1 mouse cellular context compared by ENCODE assay signal in the genomic region with DNA sequence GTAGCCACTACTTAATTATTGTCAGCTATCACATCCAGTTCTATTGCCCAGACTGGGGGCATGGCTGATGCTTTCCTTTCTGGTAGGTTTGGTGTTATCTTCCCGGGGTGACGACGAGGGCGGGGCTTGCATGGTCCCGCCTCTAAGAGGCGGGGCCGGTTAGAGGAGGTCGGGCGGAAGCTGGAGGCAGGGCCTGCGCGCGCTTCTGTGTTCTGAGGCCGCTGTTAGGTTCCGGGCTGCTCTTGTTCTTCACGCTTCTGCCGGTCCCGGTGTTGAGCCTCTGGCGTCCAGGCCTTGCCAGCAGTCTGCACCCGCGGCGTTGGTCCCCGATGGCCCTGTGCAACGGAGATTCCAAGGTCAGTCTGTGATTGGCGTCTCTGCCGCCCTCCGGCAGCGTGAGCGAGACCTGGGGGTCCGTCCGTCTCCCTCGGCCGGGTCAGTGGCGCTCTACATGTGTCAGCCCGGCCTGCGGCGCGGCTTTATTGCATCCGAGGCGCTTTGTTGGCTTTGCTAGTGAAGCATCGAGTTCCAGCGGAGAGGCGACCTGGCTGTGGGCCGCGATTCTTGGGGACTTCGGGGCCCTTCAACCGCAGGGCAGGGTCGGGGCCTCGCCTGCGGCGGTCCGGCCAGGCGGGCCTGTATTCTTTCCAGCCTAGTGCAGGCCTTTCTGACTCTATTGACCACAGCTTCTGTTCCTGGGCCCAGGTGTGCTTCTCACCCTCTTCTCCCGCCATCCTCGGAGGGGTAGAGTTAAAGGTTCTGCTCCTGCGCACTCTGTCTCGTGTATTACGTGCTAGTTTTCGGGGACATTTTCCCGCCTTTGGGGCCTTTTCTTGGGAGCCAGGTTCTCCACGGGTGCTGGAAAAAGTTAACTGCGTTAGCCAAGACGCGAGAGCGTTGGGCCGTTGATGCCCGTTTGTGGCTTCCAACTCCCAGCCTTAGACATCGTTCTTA.
TF ChIP-seq lines count a peak whose summit lies in the region.

TSS of gene Gmps (plus strand) at position 152 of the 954 bp plus-strand sequence.

TF ChIP-seq in MEL, 35 proteins besides CTCF, POLR2A, EP300 and RAD21 (continued from another document):
- peak; percentile 92 for TF ChIP-seq POLR2AphosphoS2 (IDR thresholded peaks at IDR 0.05; ENCODE audit: low read length)
- peak; percentile 65 for TF ChIP-seq NRF1 (IDR thresholded peaks at IDR 0.05; ENCODE audit: insufficient read depth, low read depth, low read length, poor library complexity, severe bottlenecking)
- TF ChIP-seq SIN3A (IDR thresholded peaks at IDR 0.05; ENCODE audit: low read length), result no peak
- TF ChIP-seq ZNF384 (IDR thresholded peaks at IDR 0.05; ENCODE audit: low read depth, low read length), result no peak
- TF ChIP-seq UBTF (IDR thresholded peaks at IDR 0.05; ENCODE audit: borderline replicate concordance, insufficient read depth, low read depth, low read length), result no peak
- peak; percentile 87 for TF ChIP-seq GATA1 (IDR thresholded peaks at IDR 0.05; ENCODE audit: low read depth, low read length)
- TF ChIP-seq ELF1 (IDR thresholded peaks at IDR 0.05; ENCODE audit: low read depth, low read length), result peak; percentile 64; the same call in 1 of the 2 replicates
- peak; percentile 59 for TF ChIP-seq TCF12 (IDR thresholded peaks at IDR 0.05; ENCODE audit: low read depth, low read length)
- TF ChIP-seq TAL1 (IDR thresholded peaks at IDR 0.05; ENCODE audit: low read length), result no peak
- no peak for TF ChIP-seq MAFK (IDR thresholded peaks at IDR 0.05; ENCODE audit: borderline replicate concordance, low read depth, low read length)
- 0 out of 2 replicates have a peak, but pooled peaks have one; percentile 54 for TF ChIP-seq POLR2AphosphoS5 (IDR thresholded peaks at IDR 0.05; ENCODE audit: borderline replicate concordance, low read depth, low read length)
- no peak for TF ChIP-seq ZC3H11A (IDR thresholded peaks at IDR 0.05; ENCODE audit: low read depth, low read length)
TF ChIP-seq in MEL: peak in this region for 14.
